Mouse (Mus musculus) lung, adult 2 months (tissue): ENCODE measurements around the gene Tfec.

Experiments used
- CTCF ChIP-seq: fragments of 200-500 bp; IDR thresholded peaks from 2 replicates; pipeline ENCODE4 v1.5.1; 2011; ENCODE audit warnings: mild to moderate bottlenecking, low read length, control low read depth; ENCODE audit not compliant: insufficient read depth
- POLR2A ChIP-seq: fragments of 200-500 bp; IDR thresholded peaks from 2 replicates; pipeline ENCODE4 v1.6.1; 2011; ENCODE audit warnings: low read depth, mild to moderate bottlenecking, control low read depth, low read length, borderline replicate concordance; ENCODE audit errors: extremely low read depth

- TF ChIP-seq CTCF = no peak
- no peak for TF ChIP-seq POLR2A
Observed at GRCm38 (mm10) chr6:16862050-16862449, 36.2 kb downstream of the Tfec start.
